7 mouse cellular contexts compared by ENCODE assay signal in genomic region chr13:62571099-62571498, GRCm38 (mm10). TPM values are rescaled to one million over a fixed set of nuclear protein-coding genes. Genes with fewer than 3 reads are reported as not detected.
DNase-seq lines count a peak whose midpoint lies in the region; ATAC-seq and TF ChIP-seq lines count a peak whose summit lies in the region.
"Not testable (repeated sequence)": the region's sequence is repeated elsewhere in the genome, so short reads cannot be mapped to it uniquely, and the experiment has no call there.

Gene Zfp934, minus strand, starts transcription at chr13:62571199.

- TF ChIP-seq EP300 in MEL (IDR thresholded peaks at IDR 0.05; ENCODE audit: low read depth in 1 of 2, low read length in 2 of 2), result not testable (repeated sequence)

- H3K4me2 ChIP-seq in embryonic facial prominence, embryonic 14.5 days (ENCODE audit: low read depth, low read length); hindbrain, embryonic 12.5 days (replicated peaks); kidney, embryonic 16.5 days (replicated peaks; ENCODE audit: low read depth, low read length); lung, embryonic 15.5 days; neural tube, embryonic 12.5 days (replicated peaks): not testable (repeated sequence)

- not testable (repeated sequence) for ATAC-seq in embryonic facial prominence, embryonic 14.5 days (ENCODE audit: low read depth); hindbrain, embryonic 12.5 days (ENCODE audit: low FRiP score); kidney, embryonic 16.5 days (ENCODE audit: low FRiP score, low TSS enrichment); lung, embryonic 15.5 days (ENCODE audit: borderline replicate concordance, extremely low read depth, low FRiP score, low TSS enrichment); neural tube, embryonic 12.5 days (ENCODE audit: low FRiP score, low read depth)

- not testable (repeated sequence) for H3K9me3 ChIP-seq in MEL (replicated peaks; ENCODE audit: insufficient read depth, low read length); embryonic facial prominence, embryonic 14.5 days (ENCODE audit: control insufficient read depth, low read length); heart, embryonic 10.5 days; hindbrain, embryonic 12.5 days (replicated peaks); kidney, embryonic 16.5 days (ENCODE audit: low read length); lung, embryonic 15.5 days; neural tube, embryonic 12.5 days

- not testable (repeated sequence) for TF ChIP-seq POLR2A in MEL (IDR thresholded peaks at IDR 0.05; ENCODE audit: control insufficient read depth in 1 of 2, insufficient read depth in 1 of 2, low read depth in 1 of 2, low read length in 2 of 2, poor library complexity in 1 of 2)

- not testable (repeated sequence) for H3K36me3 ChIP-seq in MEL (ENCODE audit: control insufficient read depth in 1 of 2, insufficient read depth in 2 of 2, low read length in 2 of 2); embryonic facial prominence, embryonic 14.5 days (ENCODE audit: control insufficient read depth, insufficient read depth, low read length); heart, embryonic 10.5 days; hindbrain, embryonic 12.5 days; kidney, embryonic 16.5 days (ENCODE audit: insufficient read depth, low read length); lung, embryonic 15.5 days; neural tube, embryonic 12.5 days

- not testable (repeated sequence) for DNase-seq in MEL (ENCODE audit: low read depth, low spot score); embryonic facial prominence, embryonic 14.5 days (ENCODE audit: low spot score); heart, embryonic 10.5 days (ENCODE audit: low spot score)

- H3K79me2 ChIP-seq in MEL (ENCODE audit: control insufficient read depth, insufficient read depth, low read length, poor library complexity), result not testable (repeated sequence)

- not testable (repeated sequence) for TF ChIP-seq RAD21 in MEL (IDR thresholded peaks at IDR 0.05; ENCODE audit: low read depth, low read length)

- not testable (repeated sequence) for H3K9ac ChIP-seq in MEL (ENCODE audit: control insufficient read depth, low read depth, low read length, poor library complexity, severe bottlenecking); embryonic facial prominence, embryonic 14.5 days (ENCODE audit: low read depth, low read length); hindbrain, embryonic 12.5 days; kidney, embryonic 16.5 days (replicated peaks; ENCODE audit: low read length); lung, embryonic 15.5 days; neural tube, embryonic 12.5 days

- H3K4me3 ChIP-seq in MEL (ENCODE audit: control insufficient read depth in 1 of 2, insufficient read depth in 1 of 2, low read depth in 2 of 2, low read length in 2 of 2); embryonic facial prominence, embryonic 14.5 days (ENCODE audit: low read depth, low read length); heart, embryonic 10.5 days; hindbrain, embryonic 12.5 days; kidney, embryonic 16.5 days (ENCODE audit: low read length); lung, embryonic 15.5 days; neural tube, embryonic 12.5 days: not testable (repeated sequence)

- H3K27me3 ChIP-seq in MEL (ENCODE audit: control insufficient read depth in 1 of 2, insufficient read depth in 2 of 2, low read length in 2 of 2); embryonic facial prominence, embryonic 14.5 days (replicated peaks; ENCODE audit: control insufficient read depth, insufficient read depth, low read length); heart, embryonic 10.5 days (ENCODE audit: insufficient read depth, poor library complexity, severe bottlenecking); hindbrain, embryonic 12.5 days; kidney, embryonic 16.5 days (ENCODE audit: insufficient read depth, low read length); lung, embryonic 15.5 days; neural tube, embryonic 12.5 days (replicated peaks): not testable (repeated sequence)

- TF ChIP-seq CTCF in MEL (IDR thresholded peaks at IDR 0.05 in 2 of 3, conservative IDR thresholded peaks at IDR 0.05 in 1 of 3; ENCODE audit: control insufficient read depth in 1 of 3, insufficient read depth in 1 of 3, low read depth in 2 of 3, low read length in 3 of 3, poor library complexity in 1 of 3, severe bottlenecking in 1 of 3), result not testable (repeated sequence)

- H3K4me1 ChIP-seq in MEL (ENCODE audit: control insufficient read depth in 1 of 2, insufficient read depth in 2 of 2, low read length in 2 of 2); embryonic facial prominence, embryonic 14.5 days (ENCODE audit: control insufficient read depth, insufficient read depth, low read length); heart, embryonic 10.5 days; hindbrain, embryonic 12.5 days; kidney, embryonic 16.5 days (ENCODE audit: insufficient read depth, low read length); lung, embryonic 15.5 days; neural tube, embryonic 12.5 days: not testable (repeated sequence)

- not testable (repeated sequence) for H3K27ac ChIP-seq in MEL (ENCODE audit: control insufficient read depth, low read depth, low read length); embryonic facial prominence, embryonic 14.5 days (replicated peaks; ENCODE audit: low read depth, low read length); heart, embryonic 10.5 days; hindbrain, embryonic 12.5 days; kidney, embryonic 16.5 days (ENCODE audit: low read length); lung, embryonic 15.5 days; neural tube, embryonic 12.5 days

- 95% methylated on average over 2 of the region's 6 CpGs for WGBS in embryonic facial prominence, embryonic 14.5 days
- WGBS in heart, embryonic 10.5 days, result 67% methylated on average over 6 of the region's 6 CpGs
- WGBS in hindbrain, embryonic 12.5 days, result 88% methylated on average over 3 of the region's 6 CpGs
- 99% methylated on average over 3 of the region's 6 CpGs for WGBS in kidney, embryonic 16.5 days
- WGBS in lung, embryonic 15.5 days, result 81% methylated on average over 3 of the region's 6 CpGs
- 93% methylated on average over 3 of the region's 6 CpGs for WGBS in neural tube, embryonic 12.5 days

RNA-seq across cellular contexts. Expression of gene Zfp934, which starts in this region (rescaled TPM):
- 5.1 and 5.6 TPM in 2 replicates for total RNA-seq in MEL (2012; rRNA removed)
- 100 to 1,000 TPM in 1 of 2 experiments, 10 to 100 TPM in 1; 11.5 to 215 TPM for polyA plus RNA-seq in MEL (2012; ENCODE audit: insufficient read depth in 1 of 2, insufficient read length in 2 of 2, low read depth in 1 of 2, low replicate concordance in 2 of 2, missing spikeins in 1 of 2)
- polyA plus RNA-seq in embryonic facial prominence, embryonic 14.5 days (2014; fragmentation: Nextera tagmentation; extraction: Ambion mirVana), result 14.5 and 18.0 TPM in 2 replicates
- polyA plus RNA-seq in heart, embryonic 10.5 days (2016; fragmentation: Nextera tagmentation; extraction: Ambion mirVana), result 15.4 and 17.9 TPM in 2 replicates
- polyA plus RNA-seq in hindbrain, embryonic 12.5 days (2016; fragmentation: Nextera tagmentation; extraction: Ambion mirVana), result 16.7 and 17.9 TPM in 2 replicates
- polyA plus RNA-seq in kidney, embryonic 16.5 days (2015; fragmentation: Nextera tagmentation; extraction: Ambion mirVana), result 19.1 and 20.0 TPM in 2 replicates
- 17.9 and 21.5 TPM in 2 replicates for polyA plus RNA-seq in lung, embryonic 15.5 days (2015; fragmentation: Nextera tagmentation; extraction: Ambion mirVana)
- polyA plus RNA-seq in neural tube, embryonic 12.5 days (2016; fragmentation: Nextera tagmentation; extraction: Ambion mirVana), result 15.5 and 15.8 TPM in 2 replicates
